Mouse (Mus musculus): ENCODE results near the gene Snn. TPM values are rescaled to one million over a fixed set of nuclear protein-coding genes. Genes with fewer than 3 reads are reported as not detected.

The Snn gene
- polyA plus RNA-seq, 1 experiment: 25.5 TPM

- TF ChIP-seq CTCF (IDR thresholded peaks at IDR 0.05; ENCODE audit: borderline replicate concordance, insufficient read depth, low read length): no peak
- TF ChIP-seq POLR2A (IDR thresholded peaks at IDR 0.05; ENCODE audit: low read depth, low read length): no peak
- no peak overlapping the region for H3K27ac ChIP-seq (ENCODE audit: insufficient read depth, low read length)
- no peak overlapping the region for H3K4me3 ChIP-seq (ENCODE audit: insufficient read depth, low read length)
- H3K4me1 ChIP-seq (ENCODE audit: control insufficient read depth, insufficient read depth, low read length): peaks cover 12% of the 10 kb centered on the region; the same call in 1 of the 2 replicates
Observed at GRCm38 (mm10) chr16:11064742-11065141, 4.0 kb downstream of the Snn start.

- TF ChIP-seq POLR2A (IDR thresholded peaks at IDR 0.05; ENCODE audit: low read depth, low read length) (no peak), CTCF (IDR thresholded peaks at IDR 0.05; ENCODE audit: borderline replicate concordance, insufficient read depth, low read length) (no peak)
- Histone ChIP-seq H3K4me3 (ENCODE audit: insufficient read depth, low read length) (peak overlapping the region; percentile 14), H3K4me1 (ENCODE audit: control insufficient read depth, insufficient read depth, low read length) (peaks cover 12% of the 10 kb centered on the region; the same call in 1 of the 2 replicates), H3K27ac (ENCODE audit: insufficient read depth, low read length) (no peak overlapping the region)
Observed at GRCm38 (mm10) chr16:11065431-11065830, 4.7 kb downstream of the Snn start.

- Histone ChIP-seq H3K4me1 (ENCODE audit: control insufficient read depth, insufficient read depth, low read length) (peaks cover 12% of the 10 kb centered on the region; the same call in 1 of the 2 replicates), H3K27ac (ENCODE audit: insufficient read depth, low read length) (peak within 1 kb of the TSS; percentile 24), H3K4me3 (ENCODE audit: insufficient read depth, low read length) (peak within 1 kb of the TSS; percentile 53)
- TF ChIP-seq POLR2A (IDR thresholded peaks at IDR 0.05; ENCODE audit: low read depth, low read length) (peak; percentile 87), CTCF (IDR thresholded peaks at IDR 0.05; ENCODE audit: borderline replicate concordance, insufficient read depth, low read length) (no peak)
Observed at GRCm38 (mm10) chr16:11066029-11066832, 5.5 kb downstream of the Snn start, which contains the start of gene Litaf. Gene Litaf, minus strand, starts transcription at chr16:11066157.

- Histone ChIP-seq H3K4me3 (ENCODE audit: insufficient read depth, low read length) (peak overlapping the region; percentile 53), H3K27ac (ENCODE audit: insufficient read depth, low read length) (peak overlapping the region; percentile 24; the same call in 1 of the 2 replicates), H3K4me1 (ENCODE audit: control insufficient read depth, insufficient read depth, low read length) (peaks cover 12% of the 10 kb centered on the region; the same call in 1 of the 2 replicates)
- TF ChIP-seq POLR2A (IDR thresholded peaks at IDR 0.05; ENCODE audit: low read depth, low read length) (no peak), CTCF (IDR thresholded peaks at IDR 0.05; ENCODE audit: borderline replicate concordance, insufficient read depth, low read length) (no peak)
Observed at GRCm38 (mm10) chr16:11066833-11067191, 6.1 kb downstream of the Snn start.

GRCm38 (mm10) chr16:11068666-11069065, 7.9 kb downstream of the Snn start:
- 0 out of 2 replicates have a peak, but pooled peaks cover 4% of the 10 kb centered on the region for H3K4me1 ChIP-seq (ENCODE audit: control insufficient read depth, insufficient read depth, low read length)
- no peak overlapping the region for H3K4me3 ChIP-seq (ENCODE audit: insufficient read depth, low read length)
- TF ChIP-seq CTCF (IDR thresholded peaks at IDR 0.05; ENCODE audit: borderline replicate concordance, insufficient read depth, low read length): no peak
- TF ChIP-seq POLR2A (IDR thresholded peaks at IDR 0.05; ENCODE audit: low read depth, low read length): no peak
- no peak overlapping the region for H3K27ac ChIP-seq (ENCODE audit: insufficient read depth, low read length)

GRCm38 (mm10) chr16:11069271-11069670, 8.5 kb downstream of the Snn start:
- TF ChIP-seq CTCF (IDR thresholded peaks at IDR 0.05; ENCODE audit: borderline replicate concordance, insufficient read depth, low read length) (no peak), POLR2A (IDR thresholded peaks at IDR 0.05; ENCODE audit: low read depth, low read length) (no peak)
- no peak overlapping the region for H3K4me3 ChIP-seq (ENCODE audit: insufficient read depth, low read length)
- no peak overlapping the region for H3K27ac ChIP-seq (ENCODE audit: insufficient read depth, low read length)
- 0 out of 2 replicates have a peak, but pooled peaks cover 4% of the 10 kb centered on the region for H3K4me1 ChIP-seq (ENCODE audit: control insufficient read depth, insufficient read depth, low read length)

- no peak overlapping the region for H3K27ac ChIP-seq (ENCODE audit: insufficient read depth, low read length)
- TF ChIP-seq POLR2A (IDR thresholded peaks at IDR 0.05; ENCODE audit: low read depth, low read length) (no peak), CTCF (IDR thresholded peaks at IDR 0.05; ENCODE audit: borderline replicate concordance, insufficient read depth, low read length) (no peak)
- no peak overlapping the region for H3K4me3 ChIP-seq (ENCODE audit: insufficient read depth, low read length)
- 0 out of 2 replicates have a peak, but pooled peaks cover 4% of the 10 kb centered on the region for H3K4me1 ChIP-seq (ENCODE audit: control insufficient read depth, insufficient read depth, low read length)
Observed at GRCm38 (mm10) chr16:11069710-11070420, 9.1 kb downstream of the Snn start.

GRCm38 (mm10) chr16:11071176-11071575, 10.4 kb downstream of the Snn start:
- Histone ChIP-seq H3K27ac (ENCODE audit: insufficient read depth, low read length) (no peak overlapping the region), H3K4me3 (ENCODE audit: insufficient read depth, low read length) (no peak overlapping the region), H3K4me1 (ENCODE audit: control insufficient read depth, insufficient read depth, low read length) (no peaks in the 10 kb centered on the region)
- TF ChIP-seq CTCF (IDR thresholded peaks at IDR 0.05; ENCODE audit: borderline replicate concordance, insufficient read depth, low read length): no peak
- TF ChIP-seq POLR2A (IDR thresholded peaks at IDR 0.05; ENCODE audit: low read depth, low read length): no peak

- Histone ChIP-seq H3K4me3 (ENCODE audit: insufficient read depth, low read length) (no peak overlapping the region), H3K4me1 (ENCODE audit: control insufficient read depth, insufficient read depth, low read length) (no peaks in the 10 kb centered on the region), H3K27ac (ENCODE audit: insufficient read depth, low read length) (no peak overlapping the region)
- TF ChIP-seq POLR2A (IDR thresholded peaks at IDR 0.05; ENCODE audit: low read depth, low read length) (no peak), CTCF (IDR thresholded peaks at IDR 0.05; ENCODE audit: borderline replicate concordance, insufficient read depth, low read length) (no peak)
Observed at GRCm38 (mm10) chr16:11071887-11072286, 11.1 kb downstream of the Snn start.

Measured in embryonic fibroblast, embryonic 13.5 days (primary cell).